Mouse (Mus musculus): ENCODE measurements around the gene Mpped2.

GRCm38 (mm10) chr2:106674319-106674718 lies 18.8 kb upstream of the Mpped2 start:
- TF ChIP-seq CTCF (IDR thresholded peaks at IDR 0.05; ENCODE audit: extremely low read depth, insufficient read depth, low read length) = no peak
- TF ChIP-seq POLR2A (IDR thresholded peaks at IDR 0.05; ENCODE audit: extremely low read depth, insufficient read depth, low read length) = no peak

All from cortical plate, adult 2 months (tissue).